Mouse (Mus musculus) urinary bladder, postnatal 36 days (tissue): ENCODE data around the gene Magea10.

ENCODE experiments used
- DNase-seq, 2 experiments: peaks; one replicate each; pipeline ENCODE4 v3.0.0; 2022; ENCODE audit warnings: low spot score in 2 of 2, mixed read lengths in 1 of 2

Magea10 gene

DNA sequence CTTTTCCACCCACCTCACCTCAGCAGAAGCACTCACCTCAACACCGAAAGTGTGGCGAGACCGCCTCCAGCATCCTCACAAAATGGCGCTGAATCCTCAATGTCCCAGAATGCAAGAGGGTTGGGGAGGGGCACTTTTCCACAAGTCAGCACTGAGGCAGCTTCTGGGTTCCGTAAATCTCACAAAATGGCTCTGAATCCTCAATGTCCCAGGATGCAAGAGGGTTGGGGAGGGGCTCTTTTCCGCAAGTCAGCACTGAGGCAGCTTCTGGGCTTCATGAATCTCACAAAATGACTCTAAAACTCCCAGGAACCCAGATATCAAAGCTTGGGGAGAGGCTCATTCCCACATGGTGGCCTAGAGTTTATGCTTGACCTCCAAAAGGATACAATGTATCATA lies at the start of gene Magea10:
TSS of gene Magea10 (minus strand) at position 101 of the 400 bp plus-strand sequence.
- DNase-seq, result no peak

DNA sequence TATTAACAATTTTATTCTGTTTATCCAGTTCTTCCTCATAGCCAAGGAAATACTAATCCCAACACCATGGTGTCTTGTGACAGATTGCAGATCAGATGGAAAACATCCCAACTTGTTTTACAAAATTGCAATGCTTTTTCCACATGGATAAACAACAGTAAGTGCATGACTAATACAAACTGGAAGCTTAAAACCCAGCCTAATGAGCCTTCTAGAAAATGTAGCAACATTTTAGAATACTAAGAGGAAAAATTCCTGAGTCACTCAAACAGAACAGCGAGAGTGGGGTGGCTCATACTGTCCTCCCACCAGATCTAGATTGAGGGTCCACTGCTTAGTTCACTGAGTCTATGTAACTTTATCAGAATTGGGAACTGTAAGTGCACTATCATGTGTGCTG lies 4.7 kb downstream of the Magea10 start:
- no peak for DNase-seq
